Mouse (Mus musculus) kidney, embryonic 16.5 days (tissue): ENCODE results near the gene Fhdc1. TPM values are rescaled to one million over a fixed set of nuclear protein-coding genes. Genes with fewer than 3 reads are reported as not detected.

Experiments used
- ATAC-seq: fragments of 200-750 bp; cut with Nextera tagmentation; 2 replicates; pipeline ENCODE4 v1.8.0; 2017; ENCODE audit warnings: moderate TSS enrichment; ENCODE audit not compliant: low FRiP score, low TSS enrichment
- H3K27ac ChIP-seq: fragments of 300-500 bp; sonication (generic); 2 replicates; pipeline ENCODE4 v1.5.1; 2014; ENCODE audit warnings: low read length
- H3K27me3 ChIP-seq: fragments of 300-500 bp; sonication (generic); 2 replicates; pipeline ENCODE4 v1.6.1; 2014; ENCODE audit warnings: low read length, control low read depth, mixed read lengths; ENCODE audit not compliant: insufficient read depth
- H3K36me3 ChIP-seq: fragments of 300-500 bp; sonication (generic); 2 replicates; pipeline ENCODE4 v1.6.1; 2014; ENCODE audit warnings: low read length, control low read depth, mixed read lengths; ENCODE audit not compliant: insufficient read depth
- H3K4me1 ChIP-seq: fragments of 300-500 bp; sonication (generic); 2 replicates; pipeline ENCODE4 v1.6.1; 2014; ENCODE audit warnings: low read length, control low read depth, mixed read lengths; ENCODE audit not compliant: insufficient read depth
- H3K4me2 ChIP-seq: fragments of 300-500 bp; sonication (generic); replicated peaks from 2 replicates; pipeline ENCODE4 v1.6.1; 2014; ENCODE audit warnings: low read depth, low read length
- H3K4me3 ChIP-seq: fragments of 300-500 bp; sonication (generic); 2 replicates; pipeline ENCODE4 v1.5.1; 2014; ENCODE audit warnings: mild to moderate bottlenecking, low read length
- H3K9ac ChIP-seq: fragments of 300-500 bp; sonication (generic); replicated peaks from 2 replicates; pipeline ENCODE4 v1.6.1; 2014; ENCODE audit warnings: low read length
- H3K9me3 ChIP-seq: fragments of 300-500 bp; sonication (generic); 2 replicates; pipeline ENCODE4 v1.6.1; 2016; ENCODE audit warnings: low read length, control low read depth
- WGBS: fragments of 180-500 bp; shearing (Covaris S2); extraction: QIAGEN DNeasy Blood & Tissue Kit; methylation state at CpG from one replicate; pipeline ENCODE4 v1.1.7; 2014; 5-methylcytosine and 5-hydroxymethylcytosine counted together
- polyA plus RNA-seq: library from polyadenylated mRNA; unstranded; fragments of >200 nt; fragmentation: Nextera tagmentation; extraction: Ambion mirVana; gene quantifications from 2 replicates; pipeline ENCODE4 v1.2.1, GENCODE M21; 2015

The Fhdc1 gene
- polyA plus RNA-seq, 1 experiment from 2014 or later, result 3.9 TPM

- Histone ChIP-seq H3K4me3 (no peak overlapping the region), H3K4me1 (peaks cover 16% of the 10 kb centered on the region; the same call in 1 of the 2 replicates), H3K9ac (no peak overlapping the region), H3K36me3 (no peaks in the 10 kb centered on the region), H3K27ac (no peak overlapping the region), H3K27me3 (no peaks in the 10 kb centered on the region), H3K4me2 (no peak overlapping the region), H3K9me3 (no peaks in the 10 kb centered on the region)
- WGBS, result 97% methylated on average over 7 of the region's 7 CpGs
- ATAC-seq, result no peak
Measured at GRCm38 (mm10) chr3:84439431-84440210, 40.6 kb downstream of the Fhdc1 start.

- Histone ChIP-seq H3K9ac (no peak overlapping the region), H3K4me3 (no peak overlapping the region), H3K36me3 (no peaks in the 10 kb centered on the region), H3K4me1 (peaks cover 16% of the 10 kb centered on the region; the same call in 1 of the 2 replicates), H3K9me3 (no peaks in the 10 kb centered on the region), H3K27me3 (no peaks in the 10 kb centered on the region), H3K27ac (no peak overlapping the region), H3K4me2 (no peak overlapping the region)
- 82% methylated on average over 7 of the region's 7 CpGs for WGBS
- ATAC-seq, result no peak
Measured at GRCm38 (mm10) chr3:84438840-84439239, 41.4 kb downstream of the Fhdc1 start.

GRCm38 (mm10) chr3:84438118-84438517 lies 42.1 kb downstream of the Fhdc1 start:
- Histone ChIP-seq H3K9me3 (no peaks in the 10 kb centered on the region), H3K4me3 (no peak overlapping the region), H3K9ac (no peak overlapping the region), H3K27ac (no peak overlapping the region), H3K4me2 (no peak overlapping the region), H3K36me3 (no peaks in the 10 kb centered on the region), H3K27me3 (no peaks in the 10 kb centered on the region), H3K4me1 (peaks cover 16% of the 10 kb centered on the region; the same call in 1 of the 2 replicates)
- no peak for ATAC-seq
- WGBS, result 49% methylated on average over 11 of the region's 11 CpGs

- Histone ChIP-seq H3K27ac (no peak overlapping the region), H3K27me3 (no peaks in the 10 kb centered on the region), H3K4me2 (no peak overlapping the region), H3K36me3 (no peaks in the 10 kb centered on the region), H3K9me3 (no peaks in the 10 kb centered on the region), H3K4me1 (peaks cover 16% of the 10 kb centered on the region; the same call in 1 of the 2 replicates), H3K9ac (no peak overlapping the region), H3K4me3 (no peak overlapping the region)
- WGBS, result 96% methylated on average over 7 of the region's 7 CpGs
- no peak for ATAC-seq
Measured at GRCm38 (mm10) chr3:84436947-84437346, 43.3 kb downstream of the Fhdc1 start.

GRCm38 (mm10) chr3:84435288-84436043 lies 44.8 kb downstream of the Fhdc1 start:
- Histone ChIP-seq H3K4me3 (no peak overlapping the region), H3K27me3 (no peaks in the 10 kb centered on the region), H3K4me1 (peaks cover 22% of the 10 kb centered on the region), H3K27ac (peak overlapping the region; percentile 29; the same call in 1 of the 2 replicates), H3K9ac (no peak overlapping the region), H3K36me3 (no peaks in the 10 kb centered on the region), H3K9me3 (no peaks in the 10 kb centered on the region), H3K4me2 (no peak overlapping the region)
- ATAC-seq, result peak; percentile 32; the same call in 1 of the 2 replicates
- WGBS, result 19% methylated on average over 11 of the region's 11 CpGs

DNA sequence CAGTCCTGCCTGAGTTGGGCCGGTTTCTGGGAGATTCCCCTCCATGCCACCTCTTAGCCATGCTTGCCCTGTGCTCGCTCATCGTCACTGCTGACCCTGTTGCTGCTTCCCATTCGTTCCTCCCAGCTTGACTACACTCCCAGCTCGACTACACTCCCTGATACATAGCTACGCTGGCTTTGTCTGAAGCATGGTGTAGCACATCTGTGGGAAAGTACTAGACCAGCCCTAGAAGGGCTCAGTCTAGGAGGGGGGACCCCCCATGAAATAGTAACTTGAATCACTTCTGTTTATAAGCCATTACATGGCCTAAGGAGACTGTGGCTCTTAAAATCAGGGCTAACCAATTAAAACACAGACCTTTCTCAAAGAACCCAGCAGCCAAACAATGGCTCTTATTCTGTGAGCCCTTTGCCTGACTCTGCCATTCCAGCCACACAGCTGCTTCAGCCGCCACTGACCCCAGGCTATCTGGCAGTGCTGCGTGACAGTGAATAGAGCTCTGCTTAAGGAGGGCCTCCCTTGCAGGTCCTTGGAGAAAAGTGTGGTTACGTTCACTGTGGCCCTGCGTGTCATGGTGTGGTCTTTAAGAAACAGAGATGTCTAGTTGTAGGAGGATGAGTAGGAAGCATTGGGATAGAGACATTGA lies 47.3 kb downstream of the Fhdc1 start:
- H3K9ac ChIP-seq, result no peak overlapping the region
- peaks cover 24% of the 10 kb centered on the region for H3K4me1 ChIP-seq
- H3K4me2 ChIP-seq, result no peak overlapping the region
- no peak overlapping the region for H3K4me3 ChIP-seq
- no peak for ATAC-seq
- H3K27me3 ChIP-seq, result no peaks in the 10 kb centered on the region
- 73% methylated on average over 10 of the region's 10 CpGs for WGBS
- H3K27ac ChIP-seq, result no peak overlapping the region
- no peaks in the 10 kb centered on the region for H3K36me3 ChIP-seq
- no peaks in the 10 kb centered on the region for H3K9me3 ChIP-seq

GRCm38 (mm10) chr3:84431257-84431656 lies 49.0 kb downstream of the Fhdc1 start:
- no peak for ATAC-seq
- Histone ChIP-seq H3K4me1 (peaks cover 24% of the 10 kb centered on the region), H3K27me3 (no peaks in the 10 kb centered on the region), H3K36me3 (no peaks in the 10 kb centered on the region), H3K4me3 (no peak overlapping the region), H3K27ac (no peak overlapping the region), H3K9me3 (no peaks in the 10 kb centered on the region), H3K9ac (no peak overlapping the region), H3K4me2 (no peak overlapping the region)
- 54% methylated on average over 5 of the region's 5 CpGs for WGBS

GRCm38 (mm10) chr3:84430152-84430551 lies 50.1 kb downstream of the Fhdc1 start:
- WGBS, result 34% methylated on average over 2 of the region's 2 CpGs
- no peak for ATAC-seq
- Histone ChIP-seq H3K36me3 (no peaks in the 10 kb centered on the region), H3K27me3 (no peaks in the 10 kb centered on the region), H3K4me3 (no peak overlapping the region), H3K4me1 (peaks cover 18% of the 10 kb centered on the region), H3K9me3 (no peaks in the 10 kb centered on the region), H3K4me2 (no peak overlapping the region), H3K9ac (no peak overlapping the region), H3K27ac (peak overlapping the region; percentile 48; the same call in 1 of the 2 replicates)

GRCm38 (mm10) chr3:84428994-84429725 lies 51.1 kb downstream of the Fhdc1 start:
- Histone ChIP-seq H3K27me3 (no peaks in the 10 kb centered on the region), H3K9me3 (no peaks in the 10 kb centered on the region), H3K4me2 (no peak overlapping the region), H3K9ac (no peak overlapping the region), H3K27ac (peak overlapping the region; percentile 35; the same call in 1 of the 2 replicates), H3K4me1 (peaks cover 12% of the 10 kb centered on the region), H3K4me3 (no peak overlapping the region), H3K36me3 (no peaks in the 10 kb centered on the region)
- WGBS, result 72% methylated on average over 12 of the region's 12 CpGs
- ATAC-seq, result peak; percentile 84
